Mouse (Mus musculus) layer of hippocampus, postnatal 10 days (tissue): ENCODE data around the gene Clpx. TPM values are rescaled to one million over a fixed set of nuclear protein-coding genes. Genes with fewer than 3 reads are reported as not detected.
"Not testable (repeated sequence)": the region's sequence is repeated elsewhere in the genome, so short reads cannot be mapped to it uniquely, and the experiment has no call there.

Source experiments
- DNase-seq, 2 experiments: peaks; one replicate each; pipeline ENCODE4 v3.0.0; 2021; ENCODE audit warnings: low spot score in 2 of 2
- total RNA-seq, 2 experiments: library from RNA; stranded (reverse); gene quantifications; 2 replicates each; pipeline ENCODE4 v1.2.3; 2021

The Clpx gene
- total RNA-seq, 2 experiments from 2014 or later, result 27.8 to 31.6 TPM

GRCm38 (mm10) chr9:65345439-65345838 lies 51.4 kb downstream of the Clpx start:
- not testable (repeated sequence) for DNase-seq

DNA sequence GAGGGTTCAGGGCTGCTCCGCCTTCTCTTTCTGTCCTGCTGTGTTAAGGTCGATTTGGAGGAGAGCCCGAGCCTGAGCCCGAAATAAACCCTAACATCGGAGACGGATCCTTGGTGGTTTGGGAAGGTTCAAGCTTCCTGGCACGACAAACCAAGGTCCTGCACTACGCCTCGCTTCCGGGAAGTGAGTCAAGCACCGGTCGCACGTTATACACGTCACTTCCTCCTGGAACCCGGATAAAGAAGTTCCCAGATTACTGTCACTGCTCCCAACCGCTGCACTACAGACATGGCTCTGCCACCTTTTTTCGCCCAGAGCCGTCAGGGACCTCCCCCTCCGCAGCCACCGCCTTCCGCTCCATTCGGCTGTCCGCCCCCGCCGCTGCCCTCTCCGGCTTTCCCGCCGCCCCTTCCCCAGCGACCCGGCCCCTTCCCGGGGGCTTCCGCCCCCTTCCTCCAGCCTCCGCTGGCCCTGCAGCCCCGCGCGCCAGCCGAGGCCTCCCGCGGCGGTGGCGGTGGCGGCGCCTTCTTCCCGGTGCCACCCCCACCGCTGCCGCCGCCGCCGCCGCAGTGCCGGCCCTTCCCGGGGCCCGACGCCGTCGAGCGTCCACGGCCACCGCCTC lies 51.9 kb downstream of the Clpx start, which contains the start of gene Pdcd7:
Pdcd7 (plus strand) TSS at position 251 of the 622 bp plus-strand sequence.
- peak; percentile 94 to 96 for DNase-seq

GRCm38 (mm10) chr9:65346476-65347111 lies 52.5 kb downstream of the Clpx start:
- peak; percentile 53 to 64 for DNase-seq

DNA sequence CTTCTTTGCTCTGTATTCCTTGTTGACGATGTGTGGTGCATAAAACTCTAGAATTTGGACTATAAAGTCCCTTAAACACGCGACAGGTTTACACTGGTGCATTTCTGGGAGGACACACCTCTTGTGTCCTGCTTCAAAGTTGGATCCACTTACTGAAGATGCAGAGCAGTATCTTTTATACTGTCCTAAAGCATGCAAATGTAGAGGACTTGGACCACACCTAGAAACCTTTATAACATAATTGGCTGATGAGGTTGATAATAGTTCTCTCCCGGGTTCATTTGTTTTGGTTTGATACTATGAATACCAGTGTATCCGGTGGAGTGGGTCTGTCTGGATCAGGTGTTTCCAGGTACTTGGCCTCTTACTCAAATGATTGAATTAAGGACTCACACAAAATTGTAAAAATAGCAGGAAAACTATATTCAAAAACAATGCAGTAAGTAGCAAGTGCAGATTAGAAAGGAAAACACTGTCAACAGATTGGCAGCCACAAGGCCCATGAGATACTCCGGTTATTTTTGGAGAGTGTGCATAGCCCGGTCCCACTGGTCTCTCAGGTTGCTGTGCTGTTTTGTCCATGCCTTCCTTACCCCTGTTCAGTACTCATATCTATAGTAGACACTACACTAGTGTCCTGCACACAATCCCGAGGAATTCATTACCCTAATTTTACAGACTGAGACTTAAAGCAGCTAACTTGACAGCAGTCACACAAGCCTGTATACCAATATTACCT lies 53.2 kb downstream of the Clpx start:
- DNase-seq, result no peak

GRCm38 (mm10) chr9:65353251-65353650 lies 59.2 kb downstream of the Clpx start:
- no peak for DNase-seq

GRCm38 (mm10) chr9:65356561-65356960 lies 62.5 kb downstream of the Clpx start:
- DNase-seq, result no peak

GRCm38 (mm10) chr9:65356971-65357370 lies 62.9 kb downstream of the Clpx start:
- DNase-seq, result no peak

DNA sequence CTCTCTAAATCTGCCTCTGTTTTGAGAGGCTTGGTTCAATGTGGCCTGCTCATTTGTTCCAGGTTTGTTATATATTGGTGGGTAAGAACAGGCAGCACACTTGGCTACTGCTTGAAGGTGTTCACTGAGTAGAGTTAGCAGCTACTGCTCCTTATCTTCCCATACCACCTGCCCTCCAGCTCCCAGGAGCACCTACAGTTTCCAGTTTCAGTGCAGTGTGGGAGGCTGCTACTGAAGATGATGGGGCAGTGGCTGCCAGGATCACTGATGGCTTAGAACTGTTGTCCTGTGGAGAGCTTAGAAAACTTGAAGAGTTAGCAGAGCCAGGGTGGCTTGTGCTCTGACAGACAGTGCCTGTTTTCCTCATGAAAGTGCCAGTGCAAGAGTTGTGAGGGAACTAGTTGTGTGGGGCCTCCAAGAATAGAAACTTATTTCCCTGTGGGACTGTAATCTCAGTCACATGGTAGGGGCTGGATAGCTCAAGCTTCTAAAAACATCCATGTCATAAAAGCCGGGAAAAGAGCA lies 65.0 kb downstream of the Clpx start:
- DNase-seq, result no peak

- DNase-seq, result no peak
Measured at GRCm38 (mm10) chr9:65360641-65361448, 66.8 kb downstream of the Clpx start, which contains the start of gene Ubap1l. TSS of gene Ubap1l (plus strand) at chr9:65361041.

- no peak for DNase-seq
Measured at GRCm38 (mm10) chr9:65363684-65364083, 69.6 kb downstream of the Clpx start.

GRCm38 (mm10) chr9:65365721-65366120 lies 71.7 kb downstream of the Clpx start:
- DNase-seq, result no peak

DNA sequence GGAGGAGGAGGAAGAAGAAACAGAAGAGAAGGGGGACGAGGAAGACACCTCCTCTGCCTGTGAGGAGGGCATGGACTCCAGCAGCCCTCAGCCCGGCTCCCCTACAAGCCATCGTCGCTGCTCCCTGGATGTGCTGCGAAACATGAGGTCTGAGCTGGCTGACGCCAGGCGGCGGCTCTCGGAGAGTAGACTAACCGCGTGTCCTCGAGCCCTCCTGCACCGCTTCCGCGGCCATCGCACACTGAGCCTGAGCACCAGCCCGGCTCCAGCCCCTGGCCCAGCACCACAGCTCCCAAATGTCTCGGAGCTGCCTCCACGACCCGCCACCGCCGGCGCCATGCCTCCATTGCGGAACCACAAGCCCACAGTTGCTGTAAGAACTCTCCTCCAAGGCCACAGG lies 77.7 kb downstream of the Clpx start:
- DNase-seq, result no peak

DNA sequence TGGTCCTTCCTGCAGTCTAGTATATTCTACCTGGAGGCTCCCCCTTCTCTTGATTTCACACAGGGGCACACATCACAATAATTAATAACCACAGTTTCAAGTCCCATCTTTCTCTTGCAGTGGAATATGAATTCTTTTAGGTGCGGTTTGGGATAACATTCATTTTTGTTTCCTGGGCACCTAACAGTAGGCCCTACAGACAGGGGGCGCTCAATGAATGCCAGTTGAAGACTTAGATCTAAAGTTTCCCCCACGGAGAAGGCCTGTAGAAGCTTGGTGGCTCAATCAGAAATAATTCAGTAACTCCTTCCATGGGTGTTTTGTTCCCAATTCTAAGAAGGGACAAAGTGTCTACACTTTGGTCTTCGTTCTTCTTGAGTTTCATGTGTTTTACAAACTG lies 78.4 kb downstream of the Clpx start:
- DNase-seq, result peak; percentile 35 to 51

- DNase-seq, result no peak
Measured at GRCm38 (mm10) chr9:65374468-65375162, 80.6 kb downstream of the Clpx start.

DNA sequence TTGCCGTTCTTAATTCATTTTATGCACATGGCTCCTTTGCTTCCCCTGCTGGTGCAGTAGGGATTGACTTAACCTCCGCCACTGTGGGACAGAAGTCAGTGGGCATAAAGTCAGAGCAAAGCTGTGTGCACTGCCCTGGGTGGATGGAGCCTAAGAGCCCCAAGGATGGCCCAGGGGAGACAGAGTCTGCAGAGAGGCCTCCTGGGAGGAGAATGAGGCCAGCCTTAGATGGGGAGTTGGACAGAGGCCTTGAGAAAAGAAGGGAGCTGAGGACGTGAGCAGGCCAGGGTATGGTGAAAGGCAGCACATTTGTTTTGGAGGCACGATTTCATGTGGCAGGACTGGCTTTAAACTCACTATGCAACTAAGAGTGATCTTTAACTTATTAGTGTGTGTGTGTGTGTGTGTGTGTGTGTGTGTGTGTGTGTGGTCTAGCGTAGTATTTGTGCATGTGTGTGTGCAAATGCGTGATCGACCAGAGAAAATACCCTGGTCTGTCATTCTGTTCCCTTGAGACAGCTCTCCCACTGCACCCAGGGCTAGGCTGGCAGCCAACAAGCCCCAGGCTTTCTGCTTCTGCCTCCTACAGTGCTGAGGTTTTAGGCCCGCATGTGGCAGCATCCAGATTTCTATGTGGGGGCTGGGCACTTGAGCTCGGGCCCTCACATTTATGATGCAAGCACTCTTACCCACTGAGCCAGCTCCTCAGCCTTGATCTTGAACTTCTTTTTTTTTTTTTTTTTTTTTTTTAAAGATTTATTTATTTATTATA lies 81.3 kb downstream of the Clpx start:
- DNase-seq, result peak; percentile 32 to 36
